Mouse (Mus musculus) mouse embryonic stem cell (cell line): Measurements from ENCODE around the gene Serbp1.

Experiments
- in situ Hi-C, 2 experiments: fragments of 300-500 bp; cut with MboI; formaldehyde crosslinking; loops; 1 replicate in 1 of 2; 3 replicates in 1 of 2; pipeline ENCODE4 v1.14.3; 2019 to 2020; ENCODE audit warnings: low sequenced_read_pairs in 2 of 2, low pct_unique_long_range_greater_than_20kb in 1 of 2, mixed read lengths in 1 of 2; ENCODE audit not compliant: unreplicated experiment in 1 of 2

Gene Serbp1

DNA sequence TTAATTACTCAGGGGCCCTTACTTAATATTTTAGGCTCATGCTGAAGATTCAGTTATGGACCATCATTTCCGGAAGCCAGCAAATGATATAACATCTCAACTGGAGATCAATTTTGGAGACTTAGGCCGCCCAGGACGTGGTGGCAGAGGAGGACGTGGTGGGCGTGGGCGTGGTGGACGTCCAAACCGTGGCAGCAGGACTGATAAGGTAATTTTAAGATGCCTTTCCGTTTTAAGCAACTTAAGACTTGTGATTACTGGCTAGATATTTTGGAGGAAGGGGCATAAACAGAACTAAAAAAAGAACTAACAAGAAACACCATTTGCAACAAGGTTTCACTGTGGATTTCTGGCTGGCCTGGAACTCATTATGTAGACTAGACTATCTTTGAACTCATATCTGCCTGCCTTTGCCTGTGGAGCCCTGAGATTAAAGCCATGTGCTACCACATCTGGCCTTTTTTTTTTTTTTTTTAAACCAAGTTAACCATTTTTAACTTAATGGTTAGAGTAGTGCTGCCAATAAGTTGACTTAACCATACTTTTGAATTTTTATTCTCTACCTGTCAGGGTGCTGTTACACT is 43.7 kb downstream of the Serbp1 start:
- in situ Hi-C loops = no loop called here

DNA sequence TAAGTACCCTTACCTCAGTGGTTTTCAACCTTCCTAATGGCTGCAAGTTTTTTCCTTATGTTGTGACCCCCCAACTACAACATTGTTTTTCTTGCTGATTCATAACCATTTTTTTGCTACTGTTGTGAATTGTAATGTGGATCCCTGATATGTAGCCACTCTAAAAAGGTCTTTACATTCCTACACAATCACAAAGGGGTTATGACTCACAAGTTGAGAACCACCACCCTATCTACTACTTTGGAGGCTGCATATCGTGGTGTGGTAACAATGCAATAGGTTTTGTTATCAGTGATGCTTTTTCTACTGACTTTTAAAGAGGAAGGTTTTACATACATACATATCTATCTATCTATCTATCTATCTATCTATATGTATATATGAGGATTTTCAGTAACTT is 44.9 kb downstream of the Serbp1 start:
- in situ Hi-C loops = no loop called here

DNA sequence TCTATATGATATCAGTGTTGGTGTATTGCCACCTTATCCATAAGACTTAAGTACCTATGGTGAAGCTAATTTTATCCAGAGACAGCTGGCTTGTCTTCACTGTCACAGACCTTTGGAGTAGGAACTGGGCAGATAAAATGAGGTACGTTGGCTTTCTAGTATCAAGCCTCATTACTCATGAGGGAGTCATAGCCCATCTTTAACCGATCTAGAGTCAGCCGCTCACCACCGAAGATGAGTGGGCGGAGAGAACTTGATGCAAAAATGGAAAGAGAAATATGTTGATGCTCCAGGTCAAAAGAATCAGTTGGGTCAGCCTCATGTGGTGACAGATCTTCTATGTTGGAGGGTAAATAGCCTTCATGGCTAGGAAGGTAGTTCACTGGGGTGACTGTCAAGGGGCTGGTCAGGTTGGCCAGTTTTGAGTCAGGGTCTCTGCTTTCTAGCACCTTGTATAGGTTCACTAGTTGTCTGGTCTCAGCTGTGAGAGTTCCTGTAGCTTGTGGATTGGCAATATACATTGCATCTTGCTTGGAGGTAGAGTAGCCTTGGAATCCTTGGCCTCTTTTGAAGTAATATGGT is 54.2 kb downstream of the Serbp1 start:
- in situ Hi-C loops = no loop called here

DNA sequence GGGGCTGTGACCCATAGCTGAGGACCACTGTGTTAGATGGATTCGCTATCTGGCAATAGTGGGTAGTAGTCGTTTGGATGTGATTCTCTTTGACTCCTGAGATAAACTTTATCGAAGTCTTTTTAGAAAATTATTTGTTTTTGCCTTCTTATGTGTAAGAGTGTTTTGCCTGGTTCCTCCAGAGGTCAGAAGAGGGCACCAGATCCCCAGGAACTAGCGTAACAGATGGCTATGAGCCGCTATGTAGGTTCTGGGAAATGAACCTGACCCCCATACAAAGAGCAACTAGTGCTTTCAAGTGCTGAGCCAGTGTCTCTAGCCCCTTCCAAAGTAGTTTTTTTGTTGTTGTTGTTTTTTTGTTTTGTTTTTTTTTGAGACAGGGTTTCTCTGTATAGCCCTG is 58.1 kb downstream of the Serbp1 start:
- in situ Hi-C loops = no loop called here

DNA sequence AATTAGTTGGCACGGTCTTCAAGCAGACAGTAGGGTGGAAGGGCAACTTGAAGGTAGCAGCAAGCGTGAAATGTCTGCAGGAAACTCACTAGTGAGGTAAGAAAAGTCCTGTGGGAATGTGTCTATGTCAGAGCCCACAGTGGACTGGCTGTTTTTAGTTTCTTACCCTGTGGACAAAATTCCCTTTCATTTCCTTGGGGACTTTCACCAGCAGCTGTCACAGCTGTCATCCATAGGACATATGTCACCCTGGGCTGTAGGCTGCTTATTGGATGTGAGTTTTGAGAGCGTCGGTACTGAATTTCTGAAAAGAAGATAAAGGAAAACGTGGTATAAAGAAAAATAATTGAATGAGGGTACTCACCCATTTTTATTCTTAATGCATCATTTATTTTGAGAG is 60.8 kb downstream of the Serbp1 start:
- in situ Hi-C loops = no loop called here

DNA sequence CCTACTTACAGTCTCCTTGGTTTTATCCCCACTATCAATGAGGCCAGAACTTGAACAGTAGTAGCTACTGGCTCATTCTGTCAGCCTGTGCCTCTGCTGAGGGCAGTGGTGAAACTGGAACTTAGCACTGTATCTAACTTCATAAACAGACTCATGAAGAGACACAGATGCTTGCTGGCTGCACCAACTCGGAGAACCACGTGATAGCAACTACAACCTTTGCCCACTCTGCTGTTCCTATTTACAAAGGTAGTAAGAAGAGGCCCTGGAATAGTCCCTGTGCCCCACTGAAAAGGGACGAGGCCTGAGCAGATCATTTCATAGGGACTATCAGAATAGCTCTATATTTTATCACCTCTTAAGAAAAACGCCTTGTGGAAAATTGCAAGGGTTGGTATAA is 62.3 kb downstream of the Serbp1 start:
- in situ Hi-C loops = loop anchor here in 1 of 2 experiments (25.0 kb wide), 2 partner anchors 113 to 338 kb away; no protein-coding TSS in a partner anchor

DNA sequence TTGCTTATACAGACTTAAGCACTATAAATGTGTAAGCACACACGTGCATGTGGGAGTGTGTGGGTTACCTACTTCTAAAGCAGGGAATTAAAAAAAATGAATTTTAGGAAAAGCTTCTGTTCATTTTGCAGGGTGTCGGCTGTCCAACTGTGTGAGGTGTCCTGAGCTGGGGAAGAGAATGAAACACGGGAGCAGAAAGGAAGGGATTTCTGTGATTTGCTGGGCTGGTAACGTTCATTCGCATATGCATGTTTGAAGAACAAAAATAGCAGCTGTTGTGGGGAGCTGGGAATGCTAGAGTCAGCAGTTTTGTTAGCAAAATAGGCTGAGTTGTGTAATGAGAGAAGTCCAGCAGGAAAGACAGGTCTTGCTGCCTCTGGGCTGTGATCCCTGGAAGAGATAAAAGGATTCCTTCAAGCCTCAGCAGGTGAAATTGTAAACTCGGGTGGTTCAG is 62.8 kb downstream of the Serbp1 start:
- in situ Hi-C loops = loop anchor here in 1 of 2 experiments (25.0 kb wide), 2 partner anchors 113 to 338 kb away; no protein-coding TSS in a partner anchor

DNA sequence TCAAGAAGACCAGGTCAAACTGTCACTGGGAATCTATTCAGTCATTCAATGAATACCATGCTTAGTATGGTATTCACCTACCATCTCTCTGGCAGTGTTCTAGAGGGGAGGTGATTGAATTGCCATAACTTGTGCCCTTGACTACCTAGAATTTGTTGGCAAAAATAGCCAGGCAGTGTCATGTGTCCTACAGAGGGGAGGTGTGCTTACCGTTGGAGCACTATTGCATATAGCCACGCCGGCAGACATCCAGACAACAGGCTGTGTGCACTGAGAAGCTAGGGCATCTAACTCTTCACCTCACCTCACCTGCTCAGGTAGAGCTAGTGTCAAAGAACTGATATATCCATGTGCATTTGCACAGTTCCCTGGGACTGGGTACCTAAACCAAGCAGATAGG is 63.3 kb downstream of the Serbp1 start:
- in situ Hi-C loops = loop anchor here in 1 of 2 experiments (25.0 kb wide), 2 partner anchors 114 to 339 kb away; no protein-coding TSS in a partner anchor

DNA sequence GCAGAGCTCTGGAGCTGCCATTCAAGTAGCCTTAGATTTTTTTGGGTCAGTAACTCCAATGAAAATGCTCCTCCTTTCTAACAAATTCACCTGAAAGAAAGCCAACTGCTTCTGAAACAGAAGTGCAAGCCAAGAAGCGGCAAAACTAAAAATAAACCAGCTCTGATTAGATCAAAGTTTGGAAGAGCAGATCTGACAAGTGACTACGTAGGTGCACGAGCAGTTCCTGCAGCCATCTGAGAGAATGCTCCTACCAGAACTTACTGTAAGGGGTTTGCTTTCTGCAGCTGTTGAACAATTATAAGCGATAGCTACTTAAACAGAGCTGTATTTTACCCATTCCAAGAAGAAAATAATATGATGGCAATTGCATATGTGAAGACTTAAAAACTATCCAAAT is 64.5 kb downstream of the Serbp1 start:
- in situ Hi-C loops = loop anchor here in 1 of 2 experiments (25.0 kb wide), 2 partner anchors 115 to 340 kb away; no protein-coding TSS in a partner anchor

DNA sequence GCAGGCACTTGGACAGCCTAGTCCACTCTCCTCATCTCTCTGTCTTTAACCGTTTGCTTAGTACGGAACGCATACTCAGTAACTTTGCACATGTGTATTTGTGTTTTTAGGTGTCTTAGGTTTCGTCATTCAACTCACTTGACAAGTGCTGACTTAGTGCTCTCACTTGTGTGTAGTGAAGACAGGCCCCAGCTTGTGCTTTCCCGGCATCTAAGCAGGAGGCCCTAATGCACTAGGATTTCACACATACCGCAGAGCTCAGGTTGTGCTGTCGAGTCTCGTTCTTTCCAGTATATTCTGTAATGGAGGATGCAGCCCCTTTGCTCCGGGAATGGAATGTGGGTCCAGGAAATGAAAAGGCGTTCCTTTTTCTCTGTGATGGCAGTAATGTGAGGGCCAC is 65.2 kb downstream of the Serbp1 start:
- in situ Hi-C loops = loop anchor here in 1 of 2 experiments (25.0 kb wide), 2 partner anchors 116 to 341 kb away; no protein-coding TSS in a partner anchor

DNA sequence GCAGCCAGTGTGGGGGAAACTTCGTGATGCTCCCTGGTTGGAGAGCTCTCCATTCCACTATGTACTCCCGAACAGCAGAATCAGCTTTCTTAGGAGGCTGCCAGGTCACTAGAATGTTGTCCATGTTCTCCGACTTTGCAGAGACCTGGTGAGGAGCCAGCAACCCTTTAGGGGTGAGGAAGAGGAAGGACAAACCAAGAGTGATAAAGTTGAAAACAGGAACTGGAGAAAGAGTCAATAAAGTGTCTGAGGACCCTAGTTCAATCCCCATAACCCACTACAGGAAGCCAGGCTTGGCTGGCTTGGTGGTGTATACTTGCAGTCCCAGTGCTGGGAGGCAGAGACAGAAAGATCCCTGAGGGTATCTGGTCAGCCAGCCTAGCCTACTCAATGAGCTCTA is 71.0 kb downstream of the Serbp1 start:
- in situ Hi-C loops = loop anchor here in 1 of 2 experiments (25.0 kb wide), 2 partner anchors 122 to 347 kb away; no protein-coding TSS in a partner anchor

DNA sequence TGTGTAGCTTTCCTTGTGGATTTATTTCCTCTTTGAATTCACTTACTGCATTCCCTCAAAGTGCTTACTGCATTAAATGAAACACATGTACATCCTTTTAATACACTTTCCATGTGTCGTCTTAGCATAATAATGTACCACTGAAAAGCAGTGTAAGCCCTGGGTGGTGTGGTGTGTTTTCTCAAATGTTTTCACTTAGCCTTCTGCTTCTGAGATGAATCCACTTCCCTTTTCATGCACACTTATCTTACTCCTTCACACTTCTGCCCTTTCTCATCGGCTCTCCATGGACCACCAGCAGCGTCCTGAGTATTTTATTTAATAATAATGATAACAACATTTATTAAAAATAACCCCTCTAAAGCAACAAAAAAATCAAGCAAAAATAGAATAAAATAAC is 71.8 kb downstream of the Serbp1 start:
- in situ Hi-C loops = loop anchor here in 1 of 2 experiments (25.0 kb wide), 2 partner anchors 122 to 347 kb away; no protein-coding TSS in a partner anchor

DNA sequence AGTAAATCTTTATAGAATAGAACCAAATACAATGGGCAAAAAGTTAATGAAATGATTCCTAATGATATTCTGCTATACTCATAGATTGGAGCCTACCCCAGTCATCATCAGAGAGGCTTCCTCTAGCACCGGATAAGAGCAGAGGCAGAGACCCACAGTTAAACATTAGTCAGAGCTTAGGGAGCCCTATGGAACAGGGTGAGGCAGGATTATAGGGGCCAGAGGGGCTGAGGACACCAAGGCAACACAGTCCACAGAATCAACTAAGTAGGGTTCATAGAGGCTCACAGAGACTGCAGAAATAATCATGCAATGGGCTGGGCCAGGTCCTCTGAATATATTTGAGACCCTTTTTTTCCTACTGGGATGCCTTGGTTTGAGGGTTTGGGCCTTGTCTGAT is 76.7 kb downstream of the Serbp1 start:
- in situ Hi-C loops = loop anchor here in 1 of 2 experiments (25.0 kb wide), 2 partner anchors 127 to 352 kb away; no protein-coding TSS in a partner anchor

DNA sequence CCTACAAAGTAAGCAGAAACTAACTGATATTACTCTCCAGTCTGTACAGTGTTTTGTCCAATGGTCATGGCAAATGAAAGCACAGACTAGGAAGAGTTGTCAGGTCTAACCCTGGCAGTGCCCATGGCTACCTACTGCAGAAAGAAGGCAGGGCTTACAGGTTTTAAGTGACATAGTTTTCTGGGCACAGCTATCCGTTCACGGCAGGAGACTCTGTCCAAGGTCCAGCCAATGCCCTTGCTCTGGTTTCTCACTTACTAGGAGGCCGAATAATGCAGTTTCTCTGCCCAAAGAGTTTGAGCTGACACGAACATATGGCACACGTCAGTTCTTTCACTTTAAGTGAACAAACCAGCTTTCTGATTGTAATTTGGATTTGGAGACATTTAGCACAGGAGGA is 79.1 kb downstream of the Serbp1 start:
- in situ Hi-C loops = loop anchor here in 1 of 2 experiments (25.0 kb wide), 2 partner anchors 130 to 355 kb away; no protein-coding TSS in a partner anchor

DNA sequence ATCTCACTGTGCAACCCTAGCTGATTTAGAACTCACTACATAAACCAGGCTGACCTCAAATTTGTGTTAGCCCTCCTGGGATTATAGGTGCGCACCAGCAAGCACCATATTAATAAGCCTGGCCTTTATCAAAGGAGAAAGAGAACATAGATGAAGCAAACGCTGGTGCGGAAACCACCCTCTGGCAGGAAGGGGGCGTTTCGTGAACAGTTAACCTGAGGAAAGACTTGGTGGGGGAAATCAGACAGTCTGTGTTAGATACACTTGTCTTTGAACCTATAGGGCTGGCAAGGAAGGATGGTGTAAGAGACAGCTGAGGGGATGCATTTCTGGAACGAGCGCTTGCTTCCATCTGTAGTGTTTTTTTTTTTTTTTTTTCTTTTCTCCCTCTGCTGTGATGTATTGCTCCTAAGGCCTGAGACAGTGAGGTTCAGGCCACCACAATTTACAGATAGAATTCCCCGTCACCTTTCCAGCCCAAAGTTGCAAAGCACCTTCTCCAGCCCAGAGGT is 79.9 kb downstream of the Serbp1 start:
- in situ Hi-C loops = loop anchor here in 1 of 2 experiments (25.0 kb wide), 2 partner anchors 131 to 356 kb away; no protein-coding TSS in a partner anchor

DNA sequence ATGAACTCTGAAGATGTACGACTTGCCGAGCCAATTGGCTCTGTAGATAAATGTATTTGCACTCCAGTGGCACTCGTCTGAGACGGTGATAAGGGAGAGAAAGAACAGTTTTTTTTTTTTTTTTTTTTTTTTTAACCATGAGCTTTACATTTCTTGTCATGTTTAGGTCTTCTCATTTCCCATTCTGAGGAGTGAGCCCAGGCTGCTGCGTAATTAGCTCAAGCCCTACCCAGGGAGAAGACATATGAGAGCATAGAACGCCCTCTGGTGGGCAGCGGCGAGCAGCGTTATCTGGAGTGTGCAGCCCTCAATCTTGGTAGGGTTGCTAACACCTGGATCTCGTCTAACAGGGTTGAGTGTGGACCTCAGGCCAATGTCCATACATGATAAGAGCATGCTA is 80.5 kb downstream of the Serbp1 start:
- in situ Hi-C loops = loop anchor here in 1 of 2 experiments (25.0 kb wide), 2 partner anchors 131 to 356 kb away; no protein-coding TSS in a partner anchor

DNA sequence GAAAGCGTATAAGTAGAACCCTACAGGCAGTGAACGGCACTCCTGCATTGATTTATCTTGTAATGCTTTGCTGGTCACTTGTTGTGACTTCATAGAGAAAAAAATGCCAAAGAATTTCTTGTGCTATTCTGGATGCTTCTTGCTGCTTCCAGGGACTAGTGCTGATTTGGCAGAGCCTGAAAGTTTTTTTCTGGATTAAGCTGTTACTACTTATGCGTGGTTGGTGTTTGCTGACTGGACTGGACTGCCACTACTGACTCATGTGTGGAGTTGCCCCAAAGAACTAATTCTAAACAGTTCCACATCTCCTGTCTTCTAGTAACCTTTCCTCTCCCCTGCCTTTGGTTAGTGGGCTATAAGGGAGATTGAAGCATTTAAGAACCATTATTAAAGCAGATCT is 85.8 kb downstream of the Serbp1 start:
- in situ Hi-C loops = loop anchor here (10.0 to 25.0 kb wide), 3 partner anchors 136 to 361 kb away; no protein-coding TSS in a partner anchor

DNA sequence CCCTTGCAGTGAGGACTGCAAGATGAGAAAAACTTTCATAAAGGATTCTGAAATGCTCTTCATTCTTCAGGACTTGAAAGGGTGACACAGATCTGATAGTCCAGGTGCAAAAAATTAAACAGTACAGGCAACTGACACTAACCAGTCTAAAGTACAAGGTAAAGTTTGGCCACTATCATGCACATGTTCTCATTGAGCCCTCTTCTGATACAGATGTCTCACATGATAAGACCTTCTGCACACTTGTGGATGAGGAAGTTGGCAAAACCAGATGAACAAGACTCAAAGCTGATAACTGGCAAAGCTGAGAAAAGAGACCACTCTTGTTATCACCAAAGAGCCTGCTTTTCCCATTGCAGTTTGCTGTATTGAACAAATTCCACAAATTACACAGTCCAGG is 100.0 kb downstream of the Serbp1 start:
- in situ Hi-C loops = no loop called here

DNA sequence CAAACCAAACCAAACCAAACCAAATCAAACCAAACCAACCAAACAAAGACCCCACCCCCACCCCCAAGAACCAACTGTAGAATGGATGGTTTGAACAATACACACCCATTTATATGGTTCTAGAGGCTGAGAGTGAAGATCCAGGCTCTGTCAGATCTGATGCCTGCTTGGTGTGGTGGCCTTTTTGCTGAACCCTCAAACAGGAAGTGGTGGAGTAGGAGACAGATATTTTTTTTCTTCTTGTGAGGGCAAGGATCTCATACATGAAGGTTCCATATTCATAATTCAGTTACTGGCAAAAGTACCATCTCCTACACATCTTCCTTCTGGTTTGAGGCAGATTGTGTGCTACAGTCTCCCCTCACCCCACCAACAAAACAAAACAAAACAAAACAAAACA is 101.5 kb downstream of the Serbp1 start:
- in situ Hi-C loops = no loop called here
